Mouse (Mus musculus): ENCODE data around the gene Exd1. TPM values are rescaled to one million over a fixed set of nuclear protein-coding genes. Genes with fewer than 3 reads are reported as not detected.
"Not testable (repeated sequence)": the region's sequence is repeated elsewhere in the genome, so short reads cannot be mapped to it uniquely, and the experiment has no call there.

The Exd1 gene
- total RNA-seq, 2 experiments from 2014 or later = 0.85 to 1.6 TPM

DNA sequence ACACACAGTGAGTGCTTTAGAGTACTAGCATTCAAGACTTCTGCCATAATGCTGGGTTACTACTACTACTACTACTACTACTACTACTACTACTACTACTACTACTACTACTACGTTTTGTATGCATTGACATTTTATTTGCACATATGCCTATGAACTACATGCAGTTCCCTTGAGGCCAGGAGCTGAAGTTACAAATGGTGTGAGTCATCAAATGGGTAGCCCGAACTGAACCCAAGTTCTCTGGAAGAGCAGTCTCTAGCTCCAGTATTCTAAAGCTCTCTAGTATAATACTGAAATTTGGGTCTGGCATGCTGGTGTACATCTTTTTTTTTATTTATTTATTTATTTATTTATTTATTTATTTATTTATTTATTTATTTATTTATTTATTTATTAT lies 3.8 kb downstream of the Exd1 start:
- intact Hi-C loops (cut with DNase I) = no loop called here
- DNase-seq = no peak

- intact Hi-C loops (cut with DNase I) = no loop called here
- peak; percentile 46 for DNase-seq
These were observed 5.3 kb downstream of the Exd1 start for GRCm38 (mm10) chr2:119542106-119542505.

DNA sequence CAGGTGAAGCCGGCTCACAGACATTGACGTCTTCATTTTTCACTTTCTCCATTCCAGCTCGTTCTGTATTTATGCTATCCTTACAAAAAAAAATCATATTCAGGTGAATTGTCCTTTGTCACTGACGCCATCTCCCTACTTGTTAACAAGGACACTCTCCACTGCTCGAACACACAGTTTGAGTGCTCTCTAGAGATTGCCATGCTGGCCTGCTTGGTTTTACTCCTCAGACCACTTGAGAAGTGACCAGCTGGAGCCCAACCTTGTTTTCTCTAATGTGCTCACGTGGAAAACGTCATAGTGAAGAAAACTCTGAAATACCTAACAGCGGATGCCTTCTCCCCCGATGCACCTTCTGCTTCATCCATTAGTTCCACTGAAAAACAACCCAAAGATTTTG lies 8.6 kb downstream of the Exd1 start:
- intact Hi-C loops (cut with DNase I) = no loop called here
- DNase-seq = no peak

GRCm38 (mm10) chr2:119525422-119525821 lies 22.0 kb downstream of the Exd1 start:
- no peak for DNase-seq
- intact Hi-C loops (cut with DNase I) = no loop called here

DNA sequence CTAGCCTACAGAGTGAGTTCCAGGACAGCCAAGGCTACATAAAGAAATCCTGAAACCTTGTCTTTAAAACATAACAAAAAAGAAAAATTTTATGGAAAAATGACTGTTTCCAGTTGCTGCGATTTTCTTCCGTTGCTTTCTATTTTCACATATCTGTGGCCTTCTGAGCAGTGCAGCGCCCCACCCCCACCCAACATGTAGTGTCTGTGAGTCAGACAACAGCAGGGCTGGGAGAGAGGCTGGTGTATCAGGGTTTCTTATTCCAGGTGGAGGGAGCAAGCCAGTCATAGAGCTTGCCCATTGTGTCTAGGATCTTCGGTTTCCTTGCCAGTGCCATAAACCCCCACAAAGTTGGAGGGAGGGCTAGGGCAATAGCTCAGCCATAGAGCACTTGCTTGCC lies 23.6 kb downstream of the Exd1 start:
- no peak for DNase-seq
- intact Hi-C loops (cut with DNase I) = no loop called here

DNA sequence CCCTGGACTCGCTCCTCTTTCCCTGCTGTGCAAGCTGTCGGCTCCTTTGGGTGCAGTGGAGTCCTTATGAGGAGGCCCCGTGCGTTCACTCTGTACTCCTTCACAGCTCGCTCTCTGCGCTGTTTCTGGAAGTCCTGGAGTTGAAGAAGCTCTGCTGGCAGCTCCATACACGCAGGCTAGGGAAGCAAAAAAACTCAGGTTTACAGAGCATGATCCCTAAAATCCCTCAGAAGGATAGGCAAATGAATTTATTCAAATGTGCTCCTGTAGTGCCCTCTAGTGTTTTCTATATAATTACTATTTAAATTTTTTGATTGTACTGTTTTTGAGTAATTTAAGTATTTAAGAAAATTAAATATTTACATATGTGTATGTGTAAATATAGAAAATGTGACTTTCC lies 26.9 kb downstream of the Exd1 start:
- DNase-seq = no peak
- intact Hi-C loops (cut with DNase I) = no loop called here

GRCm38 (mm10) chr2:119516811-119517210 lies 30.6 kb downstream of the Exd1 start:
- no peak for DNase-seq
- intact Hi-C loops (cut with DNase I) = no loop called here

GRCm38 (mm10) chr2:119514026-119514522 lies 33.4 kb downstream of the Exd1 start:
- intact Hi-C loops (cut with DNase I) = no loop called here
- no peak for DNase-seq

- intact Hi-C loops (cut with DNase I) = no loop called here
- no peak for DNase-seq
These were observed 35.1 kb downstream of the Exd1 start for GRCm38 (mm10) chr2:119512292-119512691.

DNA sequence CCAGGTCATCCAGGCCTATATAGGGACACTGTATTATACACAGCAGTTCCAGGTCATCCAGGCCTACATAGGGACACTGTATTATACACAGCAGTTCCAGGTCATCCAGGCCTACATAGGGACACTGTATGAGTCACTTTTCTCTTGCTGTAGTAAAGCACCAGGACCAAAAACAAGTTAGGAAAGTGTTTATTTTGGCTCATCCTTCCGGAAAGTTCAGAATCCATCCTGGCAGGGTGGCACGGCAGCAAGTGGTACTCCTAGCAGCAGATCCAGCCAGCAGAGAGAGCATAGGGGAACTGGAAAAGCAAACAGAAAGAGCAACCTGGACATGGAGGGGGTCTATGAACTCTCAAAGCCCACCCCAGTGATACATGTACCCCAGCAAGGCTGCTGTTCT lies 36.6 kb downstream of the Exd1 start:
- no peak for DNase-seq
- intact Hi-C loops (cut with DNase I) = no loop called here

DNA sequence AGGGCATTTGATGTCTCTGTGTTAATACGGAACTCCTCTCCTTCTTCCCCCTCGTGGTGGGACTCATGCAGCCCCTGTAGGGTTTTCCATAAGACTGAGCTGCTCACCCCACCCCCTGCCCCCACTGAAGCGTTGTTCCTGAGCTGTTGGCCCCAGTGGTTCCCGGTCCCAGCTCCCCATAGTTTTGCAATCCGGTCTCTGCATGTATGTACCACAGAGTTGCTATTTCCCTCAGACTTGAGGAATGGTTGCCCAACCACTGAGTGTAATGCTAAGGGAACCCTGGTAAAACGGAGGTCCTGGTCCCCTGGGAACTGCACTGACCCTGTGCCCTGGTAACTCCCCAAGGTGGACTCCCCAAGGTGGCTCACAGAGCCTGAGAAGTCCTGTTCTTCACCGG lies 38.9 kb downstream of the Exd1 start:
- DNase-seq; intact Hi-C loops (cut with DNase I): not testable (repeated sequence)

- intact Hi-C loops (cut with DNase I) = no loop called here
- DNase-seq = no peak
These were observed 40.3 kb downstream of the Exd1 start for GRCm38 (mm10) chr2:119507108-119507507.

GRCm38 (mm10) chr2:119500965-119501652 lies 46.3 kb downstream of the Exd1 start:
- DNase-seq = no peak
- intact Hi-C loops (cut with DNase I) = no loop called here

- DNase-seq = no peak
- intact Hi-C loops (cut with DNase I) = no loop called here
These were observed 48.6 kb downstream of the Exd1 start for GRCm38 (mm10) chr2:119498859-119499258.

- intact Hi-C loops (cut with DNase I) = no loop called here
- no peak for DNase-seq
These were observed 51.3 kb downstream of the Exd1 start for GRCm38 (mm10) chr2:119496082-119496481.

GRCm38 (mm10) chr2:119491953-119492352 lies 55.5 kb downstream of the Exd1 start:
- DNase-seq = no peak
- intact Hi-C loops (cut with DNase I) = no loop called here

- intact Hi-C loops (cut with DNase I) = no loop called here
- peak; percentile 8 for DNase-seq
These were observed 60.9 kb downstream of the Exd1 start for GRCm38 (mm10) chr2:119486488-119486887.

- no peak for DNase-seq
- intact Hi-C loops (cut with DNase I) = no loop called here
These were observed 65.1 kb downstream of the Exd1 start for GRCm38 (mm10) chr2:119482307-119482706.

- intact Hi-C loops (cut with DNase I) = no loop called here
- no peak for DNase-seq
These were observed 69.1 kb downstream of the Exd1 start for GRCm38 (mm10) chr2:119478397-119478749.

DNA sequence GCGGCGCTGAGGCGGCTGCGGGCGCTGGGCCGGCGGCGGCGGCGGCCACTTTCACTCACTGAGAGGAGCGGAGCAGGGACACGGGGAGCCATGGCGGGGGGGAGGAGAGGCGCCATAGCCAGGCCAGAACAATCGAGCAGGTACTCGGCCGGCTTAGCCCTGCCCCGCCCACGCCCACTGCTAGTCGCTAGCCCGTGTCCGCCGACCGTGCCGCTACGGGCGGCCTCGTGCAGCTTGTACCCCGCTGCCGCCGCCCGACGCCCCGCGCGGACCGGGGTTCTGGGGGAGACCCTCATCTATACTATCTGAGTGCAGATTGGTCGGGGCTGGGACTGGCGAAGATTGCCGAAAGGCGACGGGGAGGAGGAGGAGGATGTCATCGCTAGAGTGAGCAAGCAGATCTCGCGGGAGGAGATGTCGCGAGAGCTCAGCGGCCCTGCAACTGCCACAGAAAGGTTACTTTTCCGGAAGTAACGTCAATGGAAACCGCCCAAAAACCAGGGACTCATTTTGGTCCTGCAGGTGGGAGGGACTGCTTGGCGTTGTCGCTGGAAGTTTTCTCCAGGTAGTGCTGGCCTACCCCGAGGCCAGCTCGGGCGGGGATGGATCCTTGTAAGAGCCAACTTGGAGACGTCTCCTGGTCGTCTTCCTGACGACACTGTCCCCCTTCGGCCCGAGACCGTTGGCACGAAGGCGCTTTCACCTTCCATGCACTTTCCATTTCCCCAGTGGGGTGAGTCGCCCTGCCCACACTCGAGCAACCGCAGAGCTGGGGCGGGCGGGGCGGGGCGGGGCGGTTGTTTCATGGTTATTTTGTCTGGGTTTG lies 69.6 kb downstream of the Exd1 start, which contains the start of gene Ino80:
Gene Ino80 (minus strand): TSS at position 117 of the 826 bp plus-strand sequence.
- intact Hi-C loops (cut with DNase I) = no loop called here
- peak; percentile 99 for DNase-seq

GRCm38 (mm10) chr2:119476621-119477391 lies 70.6 kb downstream of the Exd1 start:
- intact Hi-C loops (cut with DNase I) = no loop called here
- peak; percentile 63 for DNase-seq

Data from left cerebral cortex, postnatal 4 days (tissue).